Mouse (Mus musculus) layer of hippocampus, adult 2 months (tissue): ENCODE data around the gene Cst13. TPM values are rescaled to one million over a fixed set of nuclear protein-coding genes. Genes with fewer than 3 reads are reported as not detected.

Source experiments
- DNase-seq, 2 experiments: peaks; one replicate each; pipeline ENCODE4 v3.0.0; 2022; ENCODE audit warnings: low spot score in 2 of 2
- H3K27ac ChIP-seq: fragments of 200-600 bp; 2 replicates; pipeline ENCODE4 v1.8.1; 2022
- H3K4me3 ChIP-seq: fragments of 200-600 bp; 2 replicates; pipeline ENCODE4 v1.8.1; 2022; ENCODE audit warnings: mild to moderate bottlenecking
- CTCF ChIP-seq: fragments of 200-600 bp; conservative IDR thresholded peaks from 2 replicates; pipeline ENCODE4 v1.8.1; 2022; ENCODE audit warnings: antibody characterized with exemption, mild to moderate bottlenecking, moderate library complexity
- total RNA-seq, 2 experiments: library from RNA; stranded (reverse); gene quantifications; 2 replicates each; pipeline ENCODE4 v1.2.3; 2021

Cst13 gene
- total RNA-seq, 2 experiments from 2014 or later = not detected

- no peak for TF ChIP-seq CTCF
- H3K27ac ChIP-seq = peak overlapping the region; percentile 87
- no peak for DNase-seq
- H3K4me3 ChIP-seq = no peak overlapping the region
Observed at GRCm38 (mm10) chr2:148879199-148879598, 59.3 kb downstream of the Cst13 start.

Other genes with a start within 250 kb of the Cst13 start
- 10 to 100 TPM; 12.0 to 14.3 TPM for gene Nxt1, start 147.5 kb upstream of the Cst13 start, total RNA-seq
- 10 to 100 TPM; 29.1 to 33.3 TPM for gene Gzf1, start 139.1 kb upstream of the Cst13 start, total RNA-seq
- gene Napb, start 87.6 kb upstream of the Cst13 start, total RNA-seq = 100 to 1,000 TPM; 294 to 323 TPM
- gene Cstl1, start 69.7 kb upstream of the Cst13 start, total RNA-seq = under 1 TPM; 0.69 to 0.83 TPM
- not detected for gene Cst11, start 48.6 kb upstream of the Cst13 start, total RNA-seq
- gene 8030411F24Rik, start 38.1 kb upstream of the Cst13 start, total RNA-seq = not detected
- gene Cst12, start 30.7 kb upstream of the Cst13 start, total RNA-seq = 1 to 10 TPM; 3.3 to 4.4 TPM
- not detected for gene Cst8, start 21.3 kb upstream of the Cst13 start, total RNA-seq
- gene Cst9, start 15.1 kb downstream of the Cst13 start, total RNA-seq = not detected
- not detected for gene 9230104L09Rik, start 45.0 kb downstream of the Cst13 start, total RNA-seq
- gene Cst3, start 55.6 kb downstream of the Cst13 start, total RNA-seq = 1,000 to 10,000 TPM; 2,176 to 2,304 TPM
- not detected for gene Gm1330, start 183.2 kb downstream of the Cst13 start, total RNA-seq
- not detected for gene Gm10750, start 197.2 kb downstream of the Cst13 start, total RNA-seq